Mouse (Mus musculus) retina, embryonic 14.5 days (tissue): ENCODE data around the gene Naa38.

Source experiments
- DNase-seq: peaks from one replicate; pipeline ENCODE4 v3.0.0-alpha.2; 2015; ENCODE audit warnings: low spot score

The Naa38 gene

GRCm38 (mm10) chr11:69415327-69415667 lies 20.0 kb downstream of the Naa38 start:
- peak; percentile 68 for DNase-seq

- peak; percentile 77 for DNase-seq
Observed at GRCm38 (mm10) chr11:69415668-69416451, 20.6 kb downstream of the Naa38 start.

- DNase-seq: no peak
Observed at GRCm38 (mm10) chr11:69416509-69416908, 21.2 kb downstream of the Naa38 start.

- no peak for DNase-seq
Observed at GRCm38 (mm10) chr11:69416921-69417448, 21.7 kb downstream of the Naa38 start.

- DNase-seq: peak; percentile 94
Observed at GRCm38 (mm10) chr11:69417449-69418384, 22.4 kb downstream of the Naa38 start.

- DNase-seq: peak; percentile 94
Observed at GRCm38 (mm10) chr11:69418481-69419442, 23.5 kb downstream of the Naa38 start.

GRCm38 (mm10) chr11:69419443-69419812 lies 24.1 kb downstream of the Naa38 start:
- peak; percentile 61 for DNase-seq

GRCm38 (mm10) chr11:69419813-69420553 lies 24.7 kb downstream of the Naa38 start:
- DNase-seq: peak; percentile 30

GRCm38 (mm10) chr11:69420554-69421000 lies 25.3 kb downstream of the Naa38 start:
- no peak for DNase-seq

GRCm38 (mm10) chr11:69421131-69421977 lies 26.1 kb downstream of the Naa38 start:
- no peak for DNase-seq

- no peak for DNase-seq
Observed at GRCm38 (mm10) chr11:69422842-69423241, 27.6 kb downstream of the Naa38 start.

GRCm38 (mm10) chr11:69423885-69424284 lies 28.6 kb downstream of the Naa38 start:
- DNase-seq: no peak

- no peak for DNase-seq
Observed at GRCm38 (mm10) chr11:69426246-69426645, 31.0 kb downstream of the Naa38 start.

- DNase-seq: no peak
Observed at GRCm38 (mm10) chr11:69428751-69429150, 33.5 kb downstream of the Naa38 start.

- no peak for DNase-seq
Observed at GRCm38 (mm10) chr11:69429313-69429712, 34.0 kb downstream of the Naa38 start.

- no peak for DNase-seq
Observed at GRCm38 (mm10) chr11:69430631-69431030, 35.3 kb downstream of the Naa38 start.

- peak; percentile 92 for DNase-seq
Observed at GRCm38 (mm10) chr11:69431829-69432639, 36.7 kb downstream of the Naa38 start.

GRCm38 (mm10) chr11:69432640-69432982 lies 37.3 kb downstream of the Naa38 start:
- DNase-seq: no peak

GRCm38 (mm10) chr11:69433189-69433588 lies 37.9 kb downstream of the Naa38 start:
- DNase-seq: no peak
